Mouse (Mus musculus) liver, postnatal 0 days (tissue): ENCODE measurements at regions not wholly inside any gene's neighbourhood (a gene's known extent, or its start where the extent isn't known, plus 50 kb on each side); places are given as distances from the start of the nearest gene placed in this dataset.

Experiments
- CTCF ChIP-seq: sonication (generic); IDR thresholded peaks from 2 replicates; pipeline ENCODE4 v1.5.1; 2016; ENCODE audit warnings: antibody characterized with exemption, low read depth
- EP300 ChIP-seq: IDR thresholded peaks from 2 replicates; pipeline ENCODE4 v1.6.1; 2016; ENCODE audit warnings: antibody characterized with exemption, low read depth, mild to moderate bottlenecking

DNA sequence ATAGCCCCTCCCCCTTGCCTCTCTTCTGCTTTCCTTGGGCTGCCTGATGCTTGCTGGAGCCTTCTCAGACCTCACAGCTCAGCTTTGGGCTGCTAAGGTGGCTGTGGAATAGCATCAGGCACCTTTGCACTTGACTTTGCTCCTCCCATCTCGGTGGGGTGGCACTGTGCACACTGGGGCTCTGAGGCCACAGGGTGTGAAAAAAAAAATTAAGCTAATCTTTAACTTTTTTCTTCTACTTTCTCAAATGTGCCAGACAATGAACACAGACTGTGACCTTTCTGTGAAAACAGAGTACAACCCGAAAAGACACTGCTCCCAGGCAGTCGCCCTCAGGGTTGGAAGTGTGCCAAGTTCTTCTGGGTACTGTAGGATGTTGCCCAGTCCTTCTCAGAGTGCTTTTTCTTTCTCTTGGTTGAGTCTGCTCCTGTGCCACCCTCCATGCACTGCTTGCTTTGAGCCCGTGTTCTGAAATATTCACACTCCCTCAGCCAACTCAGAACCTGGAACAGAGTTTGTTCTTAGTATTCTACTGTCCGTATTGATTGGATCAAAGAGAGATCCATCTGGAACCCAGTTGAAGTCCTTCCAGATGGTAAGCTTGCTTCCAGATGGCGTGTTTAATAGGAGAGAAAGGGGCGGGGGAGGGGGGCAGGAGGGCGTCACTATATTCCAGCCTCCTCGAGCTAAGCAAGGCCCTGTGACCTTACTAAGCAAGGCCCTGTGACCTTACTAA is 54.8 kb upstream of the Atxn1 start:
- TF ChIP-seq CTCF (no peak), EP300 (no peak)
